Mouse (Mus musculus) thymus, adult 2 months (tissue): ENCODE data around the gene Six3.

ENCODE experiments used
- CTCF ChIP-seq: fragments of 200-500 bp; IDR thresholded peaks from 2 replicates; pipeline ENCODE4 v1.5.1; 2012; ENCODE audit warnings: mild to moderate bottlenecking, control low read depth, low read length, moderate library complexity, borderline replicate concordance; ENCODE audit not compliant: control insufficient read depth, poor library complexity, insufficient read depth; ENCODE audit errors: extremely low read depth
- POLR2A ChIP-seq: fragments of 200-500 bp; IDR thresholded peaks from 2 replicates; pipeline ENCODE4 v1.6.1; 2012; ENCODE audit warnings: mild to moderate bottlenecking, low read length, control low read depth, moderate library complexity; ENCODE audit not compliant: control insufficient read depth, poor library complexity, insufficient read depth; ENCODE audit errors: extremely low read depth

GRCm38 (mm10) chr17:85617566-85618358 is 4.4 kb downstream of the Six3 start:
- no peak for TF ChIP-seq CTCF
- TF ChIP-seq POLR2A: no peak
